Mouse (Mus musculus): ENCODE results near the gene Fermt3. TPM values are rescaled to one million over a fixed set of nuclear protein-coding genes. Genes with fewer than 3 reads are reported as not detected.
"Not testable (repeated sequence)": the region's sequence is repeated elsewhere in the genome, so short reads cannot be mapped to it uniquely, and the experiment has no call there.

Gene Fermt3
- polyA plus RNA-seq, 1 experiment from 2014 or later: 5.2 TPM

DNA sequence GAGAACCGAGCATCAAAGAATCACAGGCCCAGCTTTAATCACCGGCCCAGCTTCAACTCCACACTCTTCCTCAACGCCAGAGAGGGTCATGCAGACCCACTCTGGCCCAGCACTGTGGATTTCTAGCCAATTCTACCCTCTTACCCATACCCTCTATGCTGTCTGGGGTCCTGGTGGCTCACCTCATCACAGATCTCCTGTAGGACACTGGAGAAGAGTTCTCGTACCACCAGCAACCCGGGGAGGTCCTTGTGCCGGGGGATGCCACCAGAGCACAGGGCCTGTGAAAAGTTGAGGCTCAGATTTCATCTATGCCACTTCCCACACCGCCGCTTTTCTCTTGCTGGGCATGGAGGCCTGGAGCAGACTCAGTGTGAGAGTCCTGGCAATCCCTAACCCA lies 24.8 kb downstream of the Fermt3 start:
- no peak overlapping the region for H3K9ac ChIP-seq
- H3K9me3 ChIP-seq: no peaks in the 10 kb centered on the region
- H3K27me3 ChIP-seq (replicated peaks): no peaks in the 10 kb centered on the region
- H3K4me3 ChIP-seq: no peak overlapping the region
- H3K36me3 ChIP-seq (replicated peaks): 0 out of 2 replicates have a peak, but pooled peaks cover 5% of the 10 kb centered on the region
- 86% methylated on average over 8 of the region's 8 CpGs for WGBS
- ATAC-seq (replicated peaks): no peak
- no peak overlapping the region for H3K27ac ChIP-seq
- H3K4me2 ChIP-seq: no peak overlapping the region
- peaks cover 48% of the 10 kb centered on the region for H3K4me1 ChIP-seq

DNA sequence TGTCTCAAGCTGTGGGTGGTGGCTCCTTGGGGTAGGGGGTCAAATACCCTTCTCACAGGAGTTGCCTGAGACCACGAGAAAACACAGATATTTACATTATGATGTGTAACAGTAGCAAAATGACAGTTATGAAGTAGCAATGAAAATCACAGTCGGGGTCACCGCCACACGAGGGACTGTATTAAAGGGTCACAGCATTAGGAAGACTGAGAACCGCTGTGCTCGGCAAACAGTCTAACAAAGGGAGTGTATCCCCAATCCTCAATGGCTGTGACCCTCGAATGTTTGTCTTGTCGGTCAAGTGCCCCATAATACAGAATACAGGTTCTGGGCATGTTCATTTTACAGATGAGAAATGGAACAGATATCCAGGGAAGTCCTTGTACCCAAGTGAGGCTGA lies 25.3 kb downstream of the Fermt3 start:
- H3K4me1 ChIP-seq: peaks cover 48% of the 10 kb centered on the region
- no peak overlapping the region for H3K9ac ChIP-seq
- no peak overlapping the region for H3K27ac ChIP-seq
- no peak for ATAC-seq (replicated peaks)
- no peaks in the 10 kb centered on the region for H3K27me3 ChIP-seq (replicated peaks)
- WGBS: 85% methylated on average over 8 of the region's 8 CpGs
- no peaks in the 10 kb centered on the region for H3K9me3 ChIP-seq
- no peak overlapping the region for H3K4me3 ChIP-seq
- 0 out of 2 replicates have a peak, but pooled peaks cover under 1% of the 10 kb centered on the region for H3K36me3 ChIP-seq (replicated peaks)
- H3K4me2 ChIP-seq: no peak overlapping the region

DNA sequence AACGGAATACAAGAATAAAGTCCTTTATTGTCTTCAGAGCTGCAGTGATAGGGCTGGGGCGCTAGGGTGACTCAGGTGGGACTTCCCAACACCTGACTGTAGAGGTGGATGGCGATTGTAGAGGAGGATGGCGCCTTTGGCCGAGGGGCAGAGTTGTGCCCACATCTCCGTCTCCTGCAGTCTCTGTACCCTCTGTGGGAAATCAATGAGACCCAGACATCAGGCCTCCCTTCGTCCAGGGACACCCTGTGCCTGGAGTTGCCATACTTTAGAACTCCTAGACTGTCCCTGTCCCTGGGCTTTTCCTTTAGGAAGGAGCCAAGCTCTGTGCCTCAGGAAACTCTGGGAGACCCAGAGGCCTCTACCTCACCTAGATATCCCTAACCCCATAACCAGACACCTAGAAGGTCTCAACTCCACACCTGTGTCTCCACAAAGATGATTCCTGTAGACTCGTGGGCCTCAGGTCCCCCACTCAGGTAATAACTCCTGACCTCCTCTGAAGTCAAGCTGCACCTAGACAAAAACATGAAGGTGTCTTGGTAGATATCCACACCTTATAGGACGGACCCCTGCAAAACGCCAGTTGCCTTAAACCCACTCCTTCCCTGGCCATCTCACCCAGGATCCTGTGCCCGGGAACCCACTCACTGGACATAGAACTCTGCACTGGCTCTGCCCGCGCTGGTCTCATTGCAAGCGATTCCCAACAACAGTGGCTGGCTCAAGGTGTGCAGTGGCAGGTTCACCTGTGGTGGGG lies 26.1 kb downstream of the Fermt3 start:
- H3K27ac ChIP-seq: peak overlapping the region; percentile 34; the same call in 1 of the 2 replicates
- peaks cover 50% of the 10 kb centered on the region for H3K4me1 ChIP-seq
- WGBS: 64% methylated on average over 14 of the region's 14 CpGs
- 0 out of 2 replicates have a peak, but pooled peaks have one; percentile 0 for ATAC-seq (replicated peaks)
- no peaks in the 10 kb centered on the region for H3K27me3 ChIP-seq (replicated peaks)
- no peaks in the 10 kb centered on the region for H3K36me3 ChIP-seq (replicated peaks)
- H3K9me3 ChIP-seq: no peaks in the 10 kb centered on the region
- peak overlapping the region; percentile 55 for H3K4me3 ChIP-seq
- H3K9ac ChIP-seq: peak overlapping the region; percentile 60
- H3K4me2 ChIP-seq: peak overlapping the region; percentile 88

DNA sequence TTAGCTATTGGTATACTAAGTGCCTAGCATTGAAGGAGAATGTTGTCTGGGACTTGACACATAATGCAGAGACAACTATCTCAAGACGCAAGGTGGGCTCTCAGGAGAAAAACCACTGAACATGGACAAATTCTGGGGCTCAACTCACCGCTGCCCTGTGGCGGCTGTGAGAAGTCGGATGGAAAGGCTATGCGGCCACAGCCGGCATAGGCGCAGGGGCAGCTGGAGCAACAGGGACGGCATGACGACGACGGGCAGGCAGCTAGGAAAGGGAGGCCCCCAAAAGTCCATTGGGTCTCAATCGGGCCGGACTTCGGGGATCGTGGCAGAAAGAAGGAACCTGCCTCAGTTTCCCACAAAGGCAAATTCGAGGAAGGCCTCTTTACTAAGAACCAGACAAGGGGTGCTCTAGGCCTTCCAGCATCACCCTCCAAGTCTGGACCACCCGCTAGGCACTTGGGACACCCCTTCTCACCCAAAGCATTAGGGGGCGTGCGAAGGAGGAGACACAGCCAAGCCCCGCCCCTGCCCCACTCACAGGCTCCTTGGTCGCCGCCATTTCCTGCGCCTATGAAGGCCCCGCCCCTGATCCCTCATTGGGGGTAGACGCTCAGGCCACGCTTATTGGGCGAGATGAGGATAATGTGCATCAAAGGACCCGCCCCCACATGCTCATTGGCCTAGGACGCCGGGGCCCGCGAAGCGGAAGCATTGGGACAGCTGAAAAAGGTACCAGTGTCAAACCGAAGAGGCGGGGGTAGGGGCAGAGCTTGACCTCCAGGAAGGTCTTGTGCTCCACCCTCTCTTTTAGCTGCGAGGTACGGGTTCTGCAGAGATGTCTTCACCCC lies 27.0 kb downstream of the Fermt3 start, which contains the start of gene Dnajc4:
Gene Dnajc4 (minus strand): TSS at position 562 of the 848 bp plus-strand sequence.
- peak; percentile 95 for ATAC-seq (replicated peaks)
- peak within 1 kb of the TSS; percentile 55 for H3K27ac ChIP-seq
- under 1% methylated on average over 37 of the region's 37 CpGs for WGBS
- H3K9ac ChIP-seq: peak within 1 kb of the TSS; percentile 60
- H3K36me3 ChIP-seq (replicated peaks): no peaks in the 10 kb centered on the region
- H3K27me3 ChIP-seq (replicated peaks): no peaks in the 10 kb centered on the region
- peaks cover 54% of the 10 kb centered on the region for H3K4me1 ChIP-seq
- H3K9me3 ChIP-seq: no peaks in the 10 kb centered on the region
- H3K4me3 ChIP-seq: peak within 1 kb of the TSS; percentile 55
- peak within 1 kb of the TSS; percentile 88 for H3K4me2 ChIP-seq

DNA sequence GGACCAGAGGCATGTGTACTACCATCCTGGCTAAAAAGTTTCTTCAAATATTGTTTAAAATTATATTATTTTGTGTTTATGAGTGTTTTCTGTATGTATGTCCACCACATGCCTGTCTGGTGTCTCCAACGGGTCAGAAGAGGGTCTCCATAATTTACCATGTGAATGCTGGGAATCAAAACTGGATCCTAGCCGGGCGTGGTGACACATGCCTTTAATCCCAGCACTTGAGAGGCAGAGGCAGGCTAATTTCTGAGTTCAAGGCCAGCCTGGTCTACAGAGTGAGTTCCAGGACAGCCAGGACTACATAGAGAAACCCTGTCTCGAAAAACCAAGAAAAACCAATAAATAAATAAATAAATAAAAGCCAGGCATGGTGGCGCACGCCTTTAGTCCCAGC lies 28.1 kb downstream of the Fermt3 start:
- H3K9me3 ChIP-seq; H3K27me3 ChIP-seq (replicated peaks); ATAC-seq (replicated peaks); H3K4me3 ChIP-seq; H3K36me3 ChIP-seq (replicated peaks); H3K4me2 ChIP-seq; H3K27ac ChIP-seq; H3K9ac ChIP-seq: not testable (repeated sequence)
- peaks cover 52% of the 10 kb centered on the region for H3K4me1 ChIP-seq
- 91% methylated on average over 6 of the region's 6 CpGs for WGBS

DNA sequence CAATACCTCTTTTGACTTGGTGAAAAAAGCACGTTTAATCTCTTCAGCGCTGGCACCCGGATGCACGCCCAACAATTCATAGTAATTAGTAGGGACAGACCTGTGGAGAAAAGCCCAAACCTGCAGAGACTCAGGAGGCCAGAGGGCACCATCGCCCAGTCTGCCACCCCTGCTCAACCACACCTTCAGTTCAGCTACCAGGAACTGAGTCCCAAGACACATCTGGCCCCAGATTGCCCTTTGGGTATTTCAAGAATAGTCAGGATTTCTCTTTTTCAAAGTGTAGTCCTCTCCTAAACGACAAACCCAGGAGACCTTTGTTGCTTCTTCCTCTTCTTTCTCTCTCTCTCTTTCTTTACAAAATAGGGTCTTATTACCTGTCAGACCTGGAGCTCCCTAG lies 28.6 kb downstream of the Fermt3 start:
- Histone ChIP-seq H3K9ac (no peak overlapping the region), H3K4me1 (peaks cover 52% of the 10 kb centered on the region), H3K9me3 (no peaks in the 10 kb centered on the region), H3K4me3 (no peak overlapping the region), H3K36me3 (replicated peaks) (no peaks in the 10 kb centered on the region), H3K27me3 (replicated peaks) (no peaks in the 10 kb centered on the region), H3K27ac (no peak overlapping the region), H3K4me2 (no peak overlapping the region)
- no peak for ATAC-seq (replicated peaks)
- WGBS: 90% methylated on average over 6 of the region's 6 CpGs

DNA sequence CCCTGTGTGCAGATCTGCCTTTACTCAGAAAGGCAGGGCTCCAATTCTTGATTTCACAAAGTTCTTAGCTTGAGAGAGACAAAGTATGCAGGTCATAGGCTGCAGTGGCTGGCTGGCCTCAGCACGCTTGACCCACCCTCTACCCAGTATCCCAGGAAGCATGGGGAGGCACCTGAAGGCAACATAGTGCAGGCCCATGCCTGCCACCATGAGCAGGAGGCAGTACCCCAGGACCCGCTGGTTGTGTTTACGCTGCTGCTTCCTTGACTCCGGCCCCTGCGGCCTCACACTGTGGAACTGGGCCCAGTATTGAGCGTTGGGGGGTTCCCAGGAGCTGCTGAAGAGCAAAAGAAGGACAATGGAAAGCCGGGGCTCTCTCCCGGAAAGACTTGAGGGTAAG lies 30.0 kb downstream of the Fermt3 start:
- Histone ChIP-seq H3K36me3 (replicated peaks) (no peaks in the 10 kb centered on the region), H3K27ac (no peak overlapping the region), H3K9ac (no peak overlapping the region), H3K9me3 (no peaks in the 10 kb centered on the region), H3K4me2 (no peak overlapping the region), H3K4me1 (peaks cover 38% of the 10 kb centered on the region), H3K27me3 (replicated peaks) (no peaks in the 10 kb centered on the region), H3K4me3 (no peak overlapping the region)
- WGBS: 86% methylated on average over 8 of the region's 8 CpGs
- no peak for ATAC-seq (replicated peaks)

DNA sequence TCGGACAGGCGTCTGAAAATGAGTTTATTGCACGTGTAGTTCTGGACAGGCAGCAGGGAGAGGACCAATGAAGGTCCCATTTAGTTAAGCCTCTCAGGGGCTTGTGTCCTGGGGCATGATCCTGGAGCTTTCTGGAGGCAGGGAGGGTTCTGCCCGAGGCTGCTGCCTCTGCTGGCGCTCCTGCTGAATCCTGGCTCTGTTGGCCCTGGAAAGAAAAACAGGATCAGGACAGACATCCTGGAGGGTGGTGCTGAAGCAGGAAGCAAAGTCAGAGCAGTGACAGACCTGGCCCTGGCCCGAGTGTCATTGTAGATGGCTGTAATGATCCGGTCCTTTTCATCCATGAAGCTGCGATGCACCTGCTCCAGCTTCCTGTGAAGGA lies 31.4 kb downstream of the Fermt3 start:
- 1% methylated on average over 8 of the region's 8 CpGs for WGBS
- Histone ChIP-seq H3K4me1 (peaks cover 31% of the 10 kb centered on the region), H3K4me2 (peak overlapping the region; percentile 88), H3K9me3 (no peaks in the 10 kb centered on the region), H3K27me3 (replicated peaks) (no peaks in the 10 kb centered on the region), H3K36me3 (replicated peaks) (no peaks in the 10 kb centered on the region), H3K9ac (peak overlapping the region; percentile 79), H3K4me3 (peak overlapping the region; percentile 68), H3K27ac (peak overlapping the region; percentile 79)
- ATAC-seq (replicated peaks): no peak

DNA sequence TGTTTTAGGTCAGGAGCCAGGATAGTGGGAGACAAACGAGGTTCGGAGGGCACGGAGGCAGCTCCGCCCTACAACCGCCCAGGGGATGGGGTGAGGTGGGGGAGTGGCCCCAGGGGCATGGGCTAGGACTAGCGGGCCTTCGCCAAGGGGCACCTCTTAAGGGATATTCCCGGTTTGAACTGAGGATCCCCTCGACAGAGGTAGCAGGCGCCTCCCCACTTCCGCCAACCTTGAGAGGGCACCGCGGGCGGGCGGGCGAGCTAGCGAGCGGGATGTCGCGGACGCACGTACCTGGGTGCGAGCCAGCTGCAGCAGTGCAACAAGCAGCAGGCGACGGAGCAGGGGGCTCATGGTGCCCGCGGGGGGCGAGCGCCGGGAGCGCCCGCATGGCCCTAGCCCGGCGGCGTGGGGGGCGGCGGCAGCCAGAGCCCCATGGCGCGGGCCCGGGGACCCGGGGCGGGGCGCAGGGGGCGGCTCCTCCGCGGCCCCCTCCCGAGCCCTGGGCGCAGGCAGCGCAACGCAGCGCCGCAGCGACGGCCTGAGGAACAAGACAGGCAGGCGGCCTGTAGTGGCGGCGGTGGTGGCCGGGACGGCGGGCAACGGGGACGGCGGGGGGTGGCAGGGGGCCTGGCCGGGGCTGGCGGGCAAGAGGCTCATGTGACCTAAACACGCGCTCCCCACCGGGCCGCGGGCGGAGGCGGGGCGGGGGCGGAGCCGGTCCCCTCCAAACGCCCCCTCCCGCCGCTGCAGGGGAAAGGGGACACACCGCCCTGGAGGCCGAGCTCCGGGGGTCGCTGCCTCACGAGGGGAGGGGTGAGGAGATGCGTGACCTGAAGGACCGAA lies 32.0 kb downstream of the Fermt3 start, which contains the start of gene Vegfb:
Gene Vegfb (minus strand): TSS at position 591 of the 843 bp plus-strand sequence.
- H3K9me3 ChIP-seq: no peaks in the 10 kb centered on the region
- peak within 1 kb of the TSS; percentile 79 for H3K9ac ChIP-seq
- peaks cover 29% of the 10 kb centered on the region for H3K4me1 ChIP-seq
- H3K4me3 ChIP-seq: peak within 1 kb of the TSS; percentile 68
- peak; percentile 37 for ATAC-seq (replicated peaks)
- WGBS: under 1% methylated on average over 72 of the region's 85 CpGs
- H3K4me2 ChIP-seq: peak within 1 kb of the TSS; percentile 88
- H3K27me3 ChIP-seq (replicated peaks): no peaks in the 10 kb centered on the region
- H3K27ac ChIP-seq: peak within 1 kb of the TSS; percentile 79
- no peaks in the 10 kb centered on the region for H3K36me3 ChIP-seq (replicated peaks)

DNA sequence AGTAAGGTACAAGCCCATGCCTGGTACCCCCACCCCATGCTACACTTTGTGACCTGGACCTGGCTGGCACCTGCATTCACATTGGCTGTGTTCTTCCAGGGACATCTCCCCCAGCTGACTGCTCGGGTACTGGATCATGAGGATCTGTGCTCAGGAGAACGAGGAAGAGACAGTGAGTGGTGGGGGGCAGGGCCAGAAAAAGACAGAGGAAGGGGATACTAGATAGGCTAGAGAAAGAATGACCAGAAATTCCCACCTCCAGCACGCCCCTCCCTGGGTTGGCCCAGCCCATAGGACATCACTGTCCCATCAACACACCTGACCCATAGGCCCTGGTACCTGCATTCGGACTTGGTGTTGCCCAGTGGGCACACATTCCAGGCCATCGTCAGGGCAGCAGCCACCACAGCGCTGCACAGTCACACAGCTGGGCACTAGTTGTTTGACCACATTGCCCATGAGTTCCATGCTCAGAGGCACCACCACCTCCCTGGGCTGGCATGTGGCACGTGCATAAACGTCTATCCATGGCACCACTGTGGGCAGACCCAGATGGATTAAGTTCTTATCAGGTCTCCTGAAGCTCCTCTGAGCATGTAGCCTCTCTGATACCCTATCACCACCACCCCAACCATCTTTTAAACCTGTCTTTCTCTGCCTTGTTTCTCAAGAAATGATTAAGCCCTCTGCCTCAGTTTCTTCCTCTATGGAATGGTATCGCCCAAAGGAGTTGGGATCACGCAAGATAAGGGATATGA lies 33.1 kb downstream of the Fermt3 start:
- no peaks in the 10 kb centered on the region for H3K36me3 ChIP-seq (replicated peaks)
- no peaks in the 10 kb centered on the region for H3K9me3 ChIP-seq
- H3K27ac ChIP-seq: no peak overlapping the region
- 0 out of 2 replicates have a peak overlapping the region, but pooled peaks have one; percentile 79 for H3K9ac ChIP-seq
- H3K4me2 ChIP-seq: peak overlapping the region; percentile 88
- peak overlapping the region; percentile 68 for H3K4me3 ChIP-seq
- 81% methylated on average over 10 of the region's 10 CpGs for WGBS
- no peaks in the 10 kb centered on the region for H3K27me3 ChIP-seq (replicated peaks)
- ATAC-seq (replicated peaks): no peak; the same call in 1 of the 2 replicates
- H3K4me1 ChIP-seq: peaks cover 21% of the 10 kb centered on the region

DNA sequence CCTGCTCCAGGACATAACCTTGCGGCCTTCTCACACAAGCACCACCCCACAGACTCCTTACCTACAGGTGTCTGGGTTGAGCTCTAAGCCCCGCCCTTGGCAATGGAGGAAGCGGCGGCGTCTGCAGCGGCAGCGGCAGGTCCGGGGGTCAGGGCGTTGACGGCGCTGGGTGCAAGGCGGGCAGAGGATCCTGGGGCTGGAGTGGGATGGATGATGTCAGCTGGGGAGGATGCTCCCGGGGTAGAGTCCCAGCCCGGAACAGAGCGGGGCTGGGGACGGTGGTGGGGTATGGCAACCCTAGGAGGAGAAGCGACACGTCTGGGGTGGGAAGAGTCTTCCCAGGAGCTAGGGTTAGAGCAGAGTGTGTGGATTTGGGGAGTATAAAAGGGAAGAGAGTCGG lies 34.0 kb downstream of the Fermt3 start:
- no peak overlapping the region for H3K9ac ChIP-seq
- H3K27ac ChIP-seq: no peak overlapping the region
- no peak overlapping the region for H3K4me2 ChIP-seq
- no peaks in the 10 kb centered on the region for H3K9me3 ChIP-seq
- H3K27me3 ChIP-seq (replicated peaks): no peaks in the 10 kb centered on the region
- no peak for ATAC-seq (replicated peaks)
- H3K36me3 ChIP-seq (replicated peaks): no peaks in the 10 kb centered on the region
- WGBS: 87% methylated on average over 19 of the region's 19 CpGs
- H3K4me3 ChIP-seq: no peak overlapping the region
- peaks cover 27% of the 10 kb centered on the region for H3K4me1 ChIP-seq

Data from midbrain, embryonic 15.5 days (tissue).